Mouse (Mus musculus): ENCODE results near the gene Krt14. TPM values are rescaled to one million over a fixed set of nuclear protein-coding genes. Genes with fewer than 3 reads are reported as not detected.

The Krt14 gene
- total and polyA plus RNA-seq, 3 experiments = 0.08 to 0.11 TPM; not detected in 1

DNA sequence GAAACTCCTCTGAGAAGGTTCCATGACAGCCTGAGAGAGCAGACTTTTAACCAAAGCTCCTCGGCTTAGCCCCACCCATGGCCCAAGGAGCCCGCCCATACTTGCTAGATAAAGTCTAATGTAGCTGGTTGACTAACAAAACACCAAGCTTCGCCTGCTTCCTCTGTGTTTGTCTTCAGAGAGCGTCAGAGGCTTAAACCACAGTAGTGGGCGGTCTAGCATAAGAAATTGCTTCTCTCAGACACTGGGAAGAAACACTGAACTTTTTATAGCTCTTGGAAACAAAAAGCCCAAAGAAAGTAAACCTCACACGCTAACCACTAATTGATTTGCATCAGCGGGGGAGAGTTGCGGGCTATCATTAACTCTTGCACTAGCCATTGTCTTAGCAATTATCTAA, 14.4 kb upstream of the Krt14 start:
- Histone ChIP-seq H3K27me3 (ENCODE audit: insufficient read depth, low read length) (no peaks in the 10 kb centered on the region), H3K36me3 (replicated peaks) (no peaks in the 10 kb centered on the region), H3K4me3 (ENCODE audit: low read depth, low read length) (no peak overlapping the region), H3K9me3 (replicated peaks) (peaks cover 30% of the 10 kb centered on the region), H3K4me1 (ENCODE audit: insufficient read depth, low read depth, low read length) (no peaks in the 10 kb centered on the region)
- no peak for DNase-seq (ENCODE audit: low spot score)
- TF ChIP-seq CTCF (IDR thresholded peaks at IDR 0.05; ENCODE audit: low read depth, low read length) = no peak
- no peak for TF ChIP-seq GATA2 (IDR thresholded peaks at IDR 0.05; ENCODE audit: borderline replicate concordance, low read depth, low read length)
- TF ChIP-seq GATA1 (IDR thresholded peaks at IDR 0.05; ENCODE audit: borderline replicate concordance, low read length) = no peak
- TF ChIP-seq POLR2AphosphoS5 (IDR thresholded peaks at IDR 0.05; ENCODE audit: insufficient replicate concordance, low read depth, low read length) = no peak
- no peak for TF ChIP-seq TAL1 (conservative IDR thresholded peaks at IDR 0.05; ENCODE audit: low read depth, low read length)
- no peak for ATAC-seq (ENCODE audit: extremely low read depth, insufficient number of reproducible peaks, low FRiP score, poor library complexity, severe bottlenecking)

GRCm38 (mm10) chr11:100219304-100219703, 12.0 kb upstream of the Krt14 start:
- DNase-seq (ENCODE audit: low spot score) (no peak), ATAC-seq (ENCODE audit: extremely low read depth, insufficient number of reproducible peaks, low FRiP score, poor library complexity, severe bottlenecking) (no peak)

GRCm38 (mm10) chr11:100208542-100208941, 1.2 kb upstream of the Krt14 start:
- no peaks in the 10 kb centered on the region; the same call in 1 of the 2 replicates for H3K27me3 ChIP-seq (ENCODE audit: insufficient read depth, low read length)
- no peak for ATAC-seq (ENCODE audit: extremely low read depth, insufficient number of reproducible peaks, low FRiP score, poor library complexity, severe bottlenecking)

More at GRCm38 (mm10) chr11:100219304-100219703, 12.0 kb upstream of the Krt14 start:
- H3K4me1 ChIP-seq (ENCODE audit: insufficient read depth, low read depth, low read length) = no peaks in the 10 kb centered on the region
- H3K9me3 ChIP-seq (replicated peaks) = peaks cover 45% of the 10 kb centered on the region
- H3K27me3 ChIP-seq (ENCODE audit: insufficient read depth, low read length) = no peaks in the 10 kb centered on the region
- no peak overlapping the region for H3K4me3 ChIP-seq (ENCODE audit: low read depth, low read length)
- H3K36me3 ChIP-seq (replicated peaks) = no peaks in the 10 kb centered on the region
- TF ChIP-seq TAL1 (conservative IDR thresholded peaks at IDR 0.05; ENCODE audit: low read depth, low read length) = no peak

GRCm38 (mm10) chr11:100203448-100203847, 3.9 kb downstream of the Krt14 start:
- TF ChIP-seq GATA1 (IDR thresholded peaks at IDR 0.05; ENCODE audit: borderline replicate concordance, low read length) = no peak
- no peak for TF ChIP-seq POLR2AphosphoS5 (IDR thresholded peaks at IDR 0.05; ENCODE audit: insufficient replicate concordance, low read depth, low read length)
- no peak for TF ChIP-seq GATA2 (IDR thresholded peaks at IDR 0.05; ENCODE audit: borderline replicate concordance, low read depth, low read length)
- TF ChIP-seq CTCF (IDR thresholded peaks at IDR 0.05; ENCODE audit: low read depth, low read length) = no peak
- TF ChIP-seq TAL1 (conservative IDR thresholded peaks at IDR 0.05; ENCODE audit: low read depth, low read length) = no peak
- Histone ChIP-seq H3K4me3 (ENCODE audit: low read depth, low read length) (no peak overlapping the region), H3K9me3 (replicated peaks) (peaks cover 81% of the 10 kb centered on the region), H3K36me3 (replicated peaks) (no peaks in the 10 kb centered on the region), H3K27me3 (ENCODE audit: insufficient read depth, low read length) (no peaks in the 10 kb centered on the region; the same call in 1 of the 2 replicates), H3K4me1 (ENCODE audit: insufficient read depth, low read depth, low read length) (no peaks in the 10 kb centered on the region)
- no peak for ATAC-seq (ENCODE audit: extremely low read depth, insufficient number of reproducible peaks, low FRiP score, poor library complexity, severe bottlenecking)
- DNase-seq (ENCODE audit: low spot score) = no peak

More at GRCm38 (mm10) chr11:100208542-100208941, 1.2 kb upstream of the Krt14 start:
- Histone ChIP-seq H3K9me3 (replicated peaks) (peaks cover 74% of the 10 kb centered on the region), H3K4me3 (ENCODE audit: low read depth, low read length) (no peak overlapping the region), H3K36me3 (replicated peaks) (no peaks in the 10 kb centered on the region), H3K4me1 (ENCODE audit: insufficient read depth, low read depth, low read length) (no peaks in the 10 kb centered on the region)
- no peak for DNase-seq (ENCODE audit: low spot score)
- TF ChIP-seq CTCF (IDR thresholded peaks at IDR 0.05; ENCODE audit: low read depth, low read length) = no peak
- no peak for TF ChIP-seq POLR2AphosphoS5 (IDR thresholded peaks at IDR 0.05; ENCODE audit: insufficient replicate concordance, low read depth, low read length)
- no peak for TF ChIP-seq GATA1 (IDR thresholded peaks at IDR 0.05; ENCODE audit: borderline replicate concordance, low read length)
- TF ChIP-seq GATA2 (IDR thresholded peaks at IDR 0.05; ENCODE audit: borderline replicate concordance, low read depth, low read length) = no peak
- TF ChIP-seq TAL1 (conservative IDR thresholded peaks at IDR 0.05; ENCODE audit: low read depth, low read length) = no peak

- TF ChIP-seq POLR2AphosphoS5 (IDR thresholded peaks at IDR 0.05; ENCODE audit: insufficient replicate concordance, low read depth, low read length) = no peak
- no peak for TF ChIP-seq CTCF (IDR thresholded peaks at IDR 0.05; ENCODE audit: low read depth, low read length)
- TF ChIP-seq GATA1 (IDR thresholded peaks at IDR 0.05; ENCODE audit: borderline replicate concordance, low read length) = no peak
- TF ChIP-seq GATA2 (IDR thresholded peaks at IDR 0.05; ENCODE audit: borderline replicate concordance, low read depth, low read length) = no peak
- no peak for TF ChIP-seq TAL1 (conservative IDR thresholded peaks at IDR 0.05; ENCODE audit: low read depth, low read length)
- Histone ChIP-seq H3K9me3 (replicated peaks) (peaks cover 82% of the 10 kb centered on the region), H3K4me1 (ENCODE audit: insufficient read depth, low read depth, low read length) (no peaks in the 10 kb centered on the region), H3K36me3 (replicated peaks) (no peaks in the 10 kb centered on the region), H3K27me3 (ENCODE audit: insufficient read depth, low read length) (no peaks in the 10 kb centered on the region; the same call in 1 of the 2 replicates), H3K4me3 (ENCODE audit: low read depth, low read length) (no peak overlapping the region)
- no peak for ATAC-seq (ENCODE audit: extremely low read depth, insufficient number of reproducible peaks, low FRiP score, poor library complexity, severe bottlenecking)
- no peak for DNase-seq (ENCODE audit: low spot score)
Observed at GRCm38 (mm10) chr11:100202906-100203305, 4.4 kb downstream of the Krt14 start.

DNA sequence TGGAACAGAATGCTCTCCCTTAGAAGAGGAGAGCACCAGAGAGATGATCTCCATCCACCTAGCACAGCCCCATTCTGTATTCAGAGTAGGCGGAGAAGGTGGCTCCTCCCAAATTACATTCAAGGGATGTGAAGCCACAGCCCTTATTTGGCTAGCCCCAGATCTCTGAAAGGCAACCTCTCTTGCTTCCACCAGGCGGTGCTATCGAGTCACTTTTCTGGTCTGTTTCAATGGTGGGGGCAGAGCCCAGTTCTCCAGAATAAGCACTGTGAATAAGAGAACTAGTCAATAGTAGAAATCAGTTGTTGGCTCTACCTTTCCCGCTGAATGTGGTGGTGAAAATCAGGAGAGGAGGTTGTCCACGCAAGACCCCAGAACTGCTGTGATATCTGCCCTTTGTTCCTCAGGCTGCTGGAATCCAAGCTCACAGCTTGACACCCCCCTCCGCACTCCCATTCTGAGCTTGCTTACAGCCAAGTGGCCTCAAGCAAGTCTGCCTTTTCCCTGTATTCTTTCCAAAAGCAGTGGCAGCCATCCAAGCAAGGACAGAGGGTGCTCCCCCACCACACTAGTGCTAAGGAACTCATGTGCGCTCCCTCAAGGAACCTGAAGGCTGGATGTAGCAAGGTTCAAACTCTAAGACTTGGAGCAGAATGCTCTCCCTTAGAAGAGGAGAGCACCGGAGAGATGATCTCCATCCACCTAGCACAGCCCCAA, 7.1 kb downstream of the Krt14 start:
- ATAC-seq (ENCODE audit: extremely low read depth, insufficient number of reproducible peaks, low FRiP score, poor library complexity, severe bottlenecking) = no peak
- DNase-seq (ENCODE audit: low spot score) = no peak

More for the DNA sequence above, 7.1 kb downstream of the Krt14 start:
- Histone ChIP-seq H3K9me3 (replicated peaks) (peaks cover 68% of the 10 kb centered on the region), H3K36me3 (replicated peaks) (no peaks in the 10 kb centered on the region), H3K4me3 (ENCODE audit: low read depth, low read length) (no peak overlapping the region), H3K4me1 (ENCODE audit: insufficient read depth, low read depth, low read length) (no peaks in the 10 kb centered on the region), H3K27me3 (ENCODE audit: insufficient read depth, low read length) (no peaks in the 10 kb centered on the region; the same call in 1 of the 2 replicates)
- TF ChIP-seq GATA1 (IDR thresholded peaks at IDR 0.05; ENCODE audit: borderline replicate concordance, low read length) (no peak), POLR2AphosphoS5 (IDR thresholded peaks at IDR 0.05; ENCODE audit: insufficient replicate concordance, low read depth, low read length) (no peak), TAL1 (conservative IDR thresholded peaks at IDR 0.05; ENCODE audit: low read depth, low read length) (no peak), GATA2 (IDR thresholded peaks at IDR 0.05; ENCODE audit: borderline replicate concordance, low read depth, low read length) (no peak), CTCF (IDR thresholded peaks at IDR 0.05; ENCODE audit: low read depth, low read length) (no peak)
